Mouse (Mus musculus) lung, postnatal 14 days (tissue): ENCODE data around the gene Arid5b.

Experiments used
- DNase-seq: peaks from one replicate; pipeline ENCODE4 v3.0.0; 2021

Arid5b gene

DNA sequence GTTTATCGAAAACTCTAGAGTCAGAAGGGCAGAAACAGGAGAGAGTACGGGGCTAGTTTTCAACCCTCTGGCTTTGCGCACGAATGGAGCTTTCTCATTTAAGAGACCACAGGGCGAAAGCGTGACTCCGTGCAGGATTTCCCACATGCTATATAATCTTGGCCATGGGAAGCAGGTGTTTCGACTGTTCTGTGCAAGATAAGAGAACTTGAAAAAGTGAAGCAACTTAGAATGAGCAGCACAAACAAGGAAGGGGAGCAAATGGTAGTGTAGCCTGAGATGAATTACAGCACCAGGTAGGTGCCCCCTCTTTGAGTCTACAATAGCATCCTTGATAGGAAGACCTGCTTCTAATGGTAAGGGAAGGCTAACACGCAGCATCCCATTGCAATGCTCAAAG lies 118.8 kb downstream of the Arid5b start:
- no peak for DNase-seq

DNA sequence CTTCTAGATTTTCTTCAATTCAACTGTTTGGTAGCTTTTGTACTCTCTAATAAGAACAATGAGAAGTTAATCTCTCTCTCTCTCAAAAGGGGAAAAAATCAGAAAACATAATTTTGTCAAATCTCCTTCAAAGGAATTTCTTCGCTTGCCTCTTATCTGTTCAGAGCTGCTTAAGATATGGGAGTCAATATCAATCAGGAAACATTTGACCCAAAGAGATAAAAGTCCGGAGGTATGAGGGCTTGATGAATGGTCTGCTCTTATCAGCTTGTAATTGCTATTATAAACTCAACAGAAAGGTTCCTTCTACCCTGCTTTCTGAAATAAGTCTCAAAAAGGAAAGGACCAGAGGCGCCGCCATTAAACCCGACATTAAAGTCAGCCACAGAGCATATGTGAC lies 120.0 kb downstream of the Arid5b start:
- no peak for DNase-seq

DNA sequence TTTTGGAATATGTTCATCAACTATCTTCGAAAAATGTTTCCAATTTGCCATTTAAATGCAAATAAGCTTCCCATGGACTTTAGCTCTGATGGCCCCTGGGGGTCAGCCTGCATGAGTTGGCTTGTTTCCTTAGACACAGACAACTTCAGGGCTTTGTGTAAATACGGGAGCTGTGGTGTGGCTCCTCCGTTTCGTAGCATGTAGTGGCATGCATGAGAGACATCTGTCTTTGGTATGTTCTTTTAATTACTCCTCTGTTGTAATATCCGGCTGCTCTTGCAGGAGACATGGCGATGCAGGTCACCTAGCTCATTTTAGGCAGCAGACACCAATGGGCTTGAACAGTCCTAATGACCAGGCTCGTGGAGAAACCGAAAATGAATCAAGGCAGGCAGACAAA lies 121.0 kb downstream of the Arid5b start:
- DNase-seq, result no peak

DNA sequence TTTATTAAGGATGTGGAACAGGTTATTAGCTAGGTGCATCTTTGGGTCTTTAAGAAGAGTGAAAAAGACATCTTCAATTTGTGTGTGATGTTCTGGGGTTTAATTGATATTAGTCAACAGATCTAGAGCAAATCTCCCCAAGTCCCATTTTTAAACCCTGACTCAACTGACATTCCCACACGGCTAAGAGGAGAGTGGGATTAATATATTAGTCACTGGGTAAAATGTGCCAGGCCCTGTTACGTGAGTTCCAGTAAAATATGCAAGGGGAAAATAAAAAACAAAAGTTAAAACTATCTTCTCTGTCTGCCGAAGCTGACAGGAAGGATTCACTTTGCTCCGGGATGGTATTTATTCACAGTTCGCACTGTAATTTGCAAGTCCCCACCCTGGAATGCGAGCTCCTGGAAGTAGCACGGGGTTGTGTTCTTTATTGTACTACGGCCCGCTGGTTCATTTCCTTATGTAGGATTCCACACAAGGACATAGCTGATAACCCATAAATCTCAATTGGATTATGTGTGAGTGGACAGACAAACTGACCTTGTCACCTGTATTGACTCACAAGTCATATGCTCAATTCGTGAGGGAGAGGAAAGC lies 121.8 kb downstream of the Arid5b start:
- DNase-seq, result no peak

DNA sequence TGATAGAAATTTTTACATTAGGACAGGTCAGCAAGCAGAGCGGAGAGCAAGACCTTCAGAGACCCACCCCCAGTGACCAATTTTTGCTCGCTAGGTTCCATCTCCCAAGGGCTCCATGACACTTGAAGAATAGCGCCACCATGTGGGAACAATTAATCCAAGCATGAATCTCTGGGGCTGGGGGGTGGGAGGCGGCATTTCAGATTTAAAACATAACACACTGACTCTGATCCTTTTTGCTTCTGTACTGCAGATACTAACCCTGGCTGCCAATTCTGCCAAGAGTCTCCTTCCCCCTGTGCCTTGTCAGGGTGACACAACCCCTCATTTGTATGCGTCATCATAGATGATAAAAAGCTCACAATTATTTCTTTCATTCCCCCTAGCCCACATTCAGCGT lies 122.4 kb downstream of the Arid5b start:
- DNase-seq, result no peak

DNA sequence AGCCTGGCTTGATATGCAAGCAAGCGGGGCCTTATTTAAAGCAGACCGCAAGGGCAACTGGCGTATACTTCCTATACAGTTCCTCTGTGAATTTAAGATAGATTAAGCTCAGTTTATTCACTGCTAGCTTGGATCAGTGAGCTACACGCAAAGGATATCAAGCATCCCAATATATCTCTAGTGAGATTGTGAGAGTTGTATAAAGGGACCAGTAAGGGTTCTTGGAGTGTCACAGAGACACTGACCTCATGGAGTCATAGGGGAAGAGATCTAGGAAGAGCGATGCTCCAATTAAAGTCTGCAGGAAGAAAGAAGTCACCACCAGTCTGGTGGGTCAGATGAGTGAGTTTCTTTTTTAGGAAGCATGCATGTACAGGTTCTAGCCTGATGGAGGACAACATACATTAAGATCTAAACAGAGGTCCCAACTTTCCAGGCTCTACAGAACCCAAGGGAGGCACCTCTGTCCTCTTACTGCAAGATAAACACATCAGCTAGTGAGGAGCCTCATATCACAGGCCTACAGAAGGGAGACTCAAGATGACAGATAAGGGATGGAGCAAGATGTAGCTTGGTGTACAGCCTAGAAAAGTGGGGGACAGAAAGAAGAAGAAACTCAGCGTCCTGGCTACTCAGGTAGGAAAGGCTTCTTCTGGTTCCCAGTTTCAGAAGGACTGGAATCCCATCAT lies 123.0 kb downstream of the Arid5b start:
- DNase-seq, result no peak

DNA sequence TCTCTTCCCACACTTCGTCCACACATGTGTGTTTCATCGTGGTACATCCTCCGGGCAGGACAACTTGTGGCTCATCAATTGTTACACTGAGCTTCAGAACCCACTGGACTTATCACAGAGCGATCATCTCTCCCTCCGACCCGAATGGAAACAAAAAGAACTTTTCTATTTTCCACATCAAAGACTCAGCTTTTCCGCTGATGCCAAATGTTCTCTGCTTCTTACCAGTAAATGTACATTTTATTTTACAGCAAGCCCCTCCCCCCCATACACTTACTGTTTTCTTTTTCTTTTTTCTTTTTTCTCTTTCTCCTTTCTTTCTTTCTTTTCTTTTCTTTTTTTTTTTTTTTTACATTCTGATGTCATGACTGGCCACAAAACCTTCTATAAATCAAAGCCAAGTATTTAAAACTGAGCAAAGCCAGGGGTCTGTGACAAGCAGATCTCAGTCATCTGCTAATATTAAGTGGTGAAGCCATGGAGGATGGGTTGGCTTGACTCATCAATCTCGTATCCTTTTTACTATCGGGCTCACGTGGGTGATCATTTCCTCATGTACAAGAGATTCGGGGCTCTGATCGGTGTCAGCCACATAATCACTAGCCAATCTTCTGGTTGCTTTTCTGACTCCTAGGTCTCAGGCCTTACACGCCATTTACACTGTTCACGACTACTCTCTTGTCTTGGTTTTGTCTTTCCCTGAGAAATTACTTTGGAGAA lies 124.3 kb downstream of the Arid5b start:
- no peak for DNase-seq

DNA sequence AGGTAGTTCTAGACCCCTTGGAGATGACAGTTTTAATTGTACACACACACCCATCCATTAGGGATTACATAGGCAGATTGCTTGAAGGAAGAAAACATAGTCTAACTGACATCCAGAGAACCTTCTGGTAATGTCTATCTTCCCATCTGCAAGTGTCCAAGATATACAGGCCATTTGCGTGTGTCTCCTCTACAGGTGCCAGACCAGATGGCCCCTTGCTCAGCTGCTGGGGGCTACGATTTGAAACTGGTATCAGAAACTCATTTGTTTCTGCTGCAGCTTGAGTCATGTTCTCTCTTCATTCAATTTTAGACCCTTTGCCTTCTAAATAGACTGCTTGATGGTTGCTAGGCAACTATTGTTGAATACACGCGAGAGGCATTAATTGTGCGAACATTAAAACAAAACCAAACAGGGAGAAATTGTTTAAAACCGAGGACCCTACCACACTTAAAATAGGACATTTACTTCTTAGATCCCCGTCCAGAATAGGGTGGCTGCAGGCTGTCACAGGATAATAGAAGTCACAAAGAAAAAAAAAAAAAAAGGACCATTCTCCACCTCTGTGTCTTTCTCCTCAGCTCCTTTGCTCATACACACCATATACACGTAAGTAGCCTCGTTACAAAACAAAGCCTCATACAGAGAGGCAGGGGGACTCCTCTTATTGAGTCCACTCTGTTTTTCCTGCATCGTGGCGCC lies 125.0 kb downstream of the Arid5b start:
- DNase-seq, result no peak

DNA sequence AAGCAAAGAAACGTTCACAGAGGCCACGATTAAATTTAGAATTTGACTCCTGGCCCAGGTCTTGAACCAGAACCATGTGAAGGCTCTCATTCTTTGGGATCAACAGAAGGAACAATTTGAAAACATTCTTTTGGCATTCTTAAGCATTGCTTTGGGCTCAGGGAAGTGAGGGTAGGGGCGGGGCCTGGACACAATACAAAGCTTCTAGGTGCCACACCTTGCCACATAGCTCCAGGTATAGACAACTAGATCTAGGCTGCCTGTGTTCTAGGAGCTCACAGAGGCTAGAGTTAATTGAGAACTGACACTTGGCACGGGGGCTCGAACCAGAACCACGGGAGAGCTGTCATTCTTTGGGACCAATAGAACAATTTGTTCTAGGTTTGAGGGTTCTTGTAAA lies 130.0 kb downstream of the Arid5b start:
- no peak for DNase-seq

DNA sequence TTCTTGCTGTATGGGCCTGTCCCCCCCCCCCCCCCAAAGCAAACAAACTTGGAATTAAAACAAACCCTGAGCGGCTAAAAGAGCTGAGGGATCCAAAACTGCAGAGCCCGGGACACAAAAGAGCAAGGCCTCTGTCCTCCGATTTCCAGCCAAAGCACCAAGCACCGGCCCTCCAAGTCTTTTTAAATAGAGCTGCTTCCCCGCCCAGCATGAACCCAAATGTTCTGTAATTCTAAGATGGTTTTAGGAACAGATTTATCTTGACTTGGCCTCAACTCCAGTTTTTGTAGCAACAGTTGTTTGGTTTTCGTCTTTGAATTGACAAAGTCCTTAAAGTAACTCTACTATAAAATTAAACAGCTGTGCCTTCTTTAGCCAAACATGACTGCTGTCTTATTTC lies 130.8 kb downstream of the Arid5b start:
- no peak for DNase-seq

DNA sequence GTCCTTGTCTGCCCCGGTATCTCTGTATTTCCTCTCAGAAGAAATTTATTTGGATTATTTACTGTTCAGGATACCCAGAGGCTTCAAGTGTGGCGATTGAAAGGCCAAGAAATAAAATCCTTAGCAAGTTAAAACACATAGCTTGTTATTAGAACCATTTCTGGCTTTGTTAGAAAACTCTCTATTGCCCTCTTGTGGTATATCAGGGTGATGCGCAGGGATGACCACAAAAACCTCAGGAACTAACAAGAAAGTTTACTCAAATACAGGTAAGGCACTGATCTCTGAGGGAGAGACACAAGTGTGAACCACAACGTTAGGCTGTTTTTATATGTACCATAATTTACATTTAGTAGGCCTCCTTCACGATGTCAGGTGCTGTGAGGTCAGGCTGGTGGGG lies 131.7 kb downstream of the Arid5b start:
- DNase-seq, result peak; percentile 71

DNA sequence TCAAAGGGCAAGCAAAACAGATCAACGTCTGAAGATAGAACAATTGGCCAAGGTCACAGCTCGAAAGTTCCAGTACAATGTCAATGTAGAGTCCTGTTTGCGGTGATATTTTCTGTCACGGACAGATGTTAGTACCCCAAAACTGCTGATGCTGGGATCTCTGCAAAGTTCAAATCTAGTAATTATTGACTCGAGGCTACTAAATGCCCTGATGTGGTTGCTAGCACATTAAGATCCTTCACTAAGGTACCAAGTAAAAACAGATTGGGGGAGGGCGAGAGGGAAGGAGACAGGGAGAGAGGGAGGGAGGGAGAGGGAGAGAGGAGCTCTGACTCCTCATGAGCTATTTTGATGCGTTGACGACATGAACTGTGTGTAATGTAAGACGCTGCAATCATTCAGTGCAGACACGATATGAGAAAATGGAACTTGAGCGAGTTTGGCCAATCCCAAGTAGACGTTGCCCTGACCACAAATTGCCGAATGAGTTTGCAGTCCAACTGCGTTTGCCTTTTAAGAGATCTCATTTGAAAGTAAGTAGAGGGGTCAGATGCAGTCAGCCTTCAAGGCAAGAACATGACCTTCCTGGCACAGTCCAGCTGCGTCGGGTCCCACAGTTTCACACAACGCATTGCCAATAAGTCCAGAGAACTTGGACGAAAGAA lies 133.1 kb downstream of the Arid5b start:
- DNase-seq, result no peak

DNA sequence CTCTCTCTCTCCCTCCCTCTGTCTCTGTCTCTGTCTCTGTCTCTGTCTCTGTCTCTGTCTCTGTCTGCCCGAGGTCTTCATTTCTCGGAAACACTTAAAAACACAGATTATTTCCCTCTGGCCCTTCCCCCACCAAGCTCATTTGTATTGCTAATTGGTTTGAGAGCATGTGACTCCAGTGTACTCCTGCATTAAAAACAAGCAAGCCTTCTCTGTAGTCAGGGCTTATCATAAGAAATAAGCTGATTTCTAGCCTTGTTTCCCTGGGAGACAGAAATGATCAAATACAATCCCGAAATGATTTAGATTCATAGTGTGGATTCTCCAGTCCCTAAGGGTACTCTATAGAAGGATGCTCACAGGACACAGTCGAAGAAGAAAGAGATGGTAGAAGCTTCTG lies 136.0 kb downstream of the Arid5b start:
- no peak for DNase-seq

DNA sequence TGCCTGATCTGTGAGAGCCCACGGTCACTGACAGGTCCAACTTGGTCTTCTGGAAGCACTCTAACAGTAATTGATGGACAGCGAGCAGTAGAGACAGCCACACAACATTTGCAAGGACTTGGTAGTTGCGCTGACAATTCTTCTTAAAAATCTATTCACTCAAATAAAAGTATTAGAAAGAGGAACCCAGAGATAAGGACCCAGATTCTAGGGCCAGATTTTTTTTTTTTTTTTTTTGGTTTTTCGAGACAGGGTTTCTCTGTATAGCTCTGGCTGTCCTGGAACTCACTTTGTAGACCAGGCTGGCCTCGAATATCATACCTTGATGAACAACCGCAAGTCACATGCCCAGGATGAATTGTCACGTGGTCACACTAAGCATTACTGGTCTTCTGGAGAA lies 137.0 kb downstream of the Arid5b start:
- no peak for DNase-seq

DNA sequence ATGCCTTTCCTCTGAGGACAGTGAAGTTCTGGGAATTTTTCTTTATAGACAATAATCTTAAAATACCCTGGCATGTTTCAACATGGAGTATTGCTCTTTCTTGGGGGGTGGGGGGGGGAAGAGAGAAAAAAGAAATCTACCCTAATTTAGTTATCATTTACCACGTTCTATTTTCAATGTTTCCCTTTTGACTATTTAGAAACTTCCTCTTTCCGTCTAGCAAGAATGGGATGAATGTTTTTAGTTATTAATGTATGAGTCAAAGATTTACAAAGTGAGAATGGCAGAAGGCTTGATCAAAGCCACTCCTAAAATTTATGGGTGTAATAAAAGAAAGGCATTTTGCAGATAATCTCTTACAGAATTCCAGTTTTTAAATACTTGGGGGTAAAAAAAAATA lies 137.7 kb downstream of the Arid5b start:
- DNase-seq, result no peak

DNA sequence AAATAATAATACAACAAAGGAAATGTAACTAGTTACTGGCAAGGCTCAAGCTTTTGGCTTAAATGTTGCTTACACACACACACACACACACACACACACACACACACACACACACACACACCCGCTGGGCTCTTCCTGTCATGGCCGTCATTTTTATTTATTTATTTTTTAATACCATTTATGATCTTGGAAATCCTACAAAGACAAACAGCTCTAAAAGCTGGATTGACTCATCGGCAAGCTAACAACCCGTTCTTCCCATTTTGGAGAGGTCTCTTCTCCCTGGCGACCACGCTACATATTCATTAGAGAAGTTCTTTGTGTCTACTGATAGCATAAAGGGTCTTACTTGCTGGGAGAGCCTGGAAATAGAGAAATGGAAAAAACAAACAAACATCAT lies 138.2 kb downstream of the Arid5b start:
- no peak for DNase-seq

DNA sequence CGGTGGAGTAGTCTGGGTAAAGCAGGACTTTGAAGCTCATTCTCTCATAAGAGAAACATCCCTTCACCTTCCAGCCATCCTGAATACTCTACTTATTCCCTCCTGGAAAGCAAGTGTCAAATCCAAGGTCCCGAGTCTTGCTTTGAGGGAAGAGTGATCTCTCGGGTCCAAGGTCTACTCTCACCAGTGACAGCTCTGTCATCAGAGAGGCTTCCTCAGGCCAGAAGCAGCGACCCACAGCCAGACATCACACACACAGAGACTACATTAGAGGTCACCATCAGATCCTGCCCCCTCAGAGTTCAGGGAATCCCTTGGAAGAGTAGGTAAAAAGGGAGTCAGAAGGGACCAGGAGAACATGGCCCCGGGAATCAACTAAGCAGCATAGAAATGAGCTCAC lies 140.4 kb downstream of the Arid5b start:
- DNase-seq, result no peak

DNA sequence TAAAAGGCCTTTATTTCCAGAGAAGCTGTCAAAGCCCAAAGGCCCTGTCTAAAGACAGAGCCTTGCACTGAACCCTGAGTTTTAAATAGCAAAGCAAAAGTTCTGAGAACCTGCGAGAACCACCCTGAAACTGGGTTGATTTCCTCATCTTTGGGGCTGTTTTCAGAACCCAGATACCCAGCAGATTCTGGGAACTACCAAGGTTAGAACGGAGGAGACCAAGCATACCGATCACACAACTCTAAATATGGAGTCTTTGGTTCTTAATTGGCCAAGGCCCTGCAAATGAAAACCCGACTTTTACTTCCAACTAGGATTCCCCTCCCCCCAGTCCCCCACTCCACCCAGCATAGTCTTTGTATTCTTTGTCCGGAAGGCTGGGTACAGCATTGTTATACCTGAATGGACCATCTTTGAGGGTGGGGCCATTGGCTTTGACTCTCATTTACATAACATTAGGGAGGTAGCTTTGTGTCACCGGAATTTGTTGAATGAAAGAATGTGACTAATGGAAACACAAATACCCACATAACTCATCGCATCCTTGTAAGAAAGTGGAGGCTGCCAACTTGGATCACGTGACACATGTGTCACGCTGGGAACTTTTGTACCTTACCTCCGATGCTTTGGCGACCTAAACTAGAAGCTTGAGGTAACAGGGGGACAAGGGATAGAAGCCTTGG lies 141.2 kb downstream of the Arid5b start:
- DNase-seq, result no peak

DNA sequence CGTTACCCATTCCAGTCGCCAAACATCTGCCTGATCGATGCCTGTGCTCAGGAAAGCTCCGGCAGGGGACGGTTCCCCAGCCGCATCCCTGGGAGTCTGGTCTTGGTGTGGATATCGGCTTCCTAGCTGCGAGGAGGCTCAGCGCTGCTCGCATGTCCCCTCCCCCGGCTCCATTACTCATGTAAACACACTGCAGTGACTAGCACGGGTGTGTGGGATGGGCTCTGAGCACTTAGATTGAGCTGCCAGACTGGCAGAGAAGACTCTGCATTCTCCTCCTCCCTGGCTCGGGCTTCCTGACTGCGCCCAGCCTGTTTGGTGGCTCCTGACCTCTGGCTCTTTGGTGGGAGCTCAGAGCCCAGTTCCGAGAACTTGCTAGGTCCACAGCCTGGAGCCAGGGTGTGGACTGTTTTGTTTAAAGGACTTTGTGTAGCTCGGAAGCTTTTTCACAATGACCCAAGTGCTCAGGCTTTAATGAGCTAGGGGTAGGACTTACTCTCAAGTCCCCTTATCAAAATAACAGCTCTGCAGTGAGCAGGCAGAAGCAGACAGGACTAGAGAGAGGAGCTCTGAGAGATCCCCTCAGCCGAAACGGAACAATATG lies 142.0 kb downstream of the Arid5b start:
- peak; percentile 89 for DNase-seq

DNA sequence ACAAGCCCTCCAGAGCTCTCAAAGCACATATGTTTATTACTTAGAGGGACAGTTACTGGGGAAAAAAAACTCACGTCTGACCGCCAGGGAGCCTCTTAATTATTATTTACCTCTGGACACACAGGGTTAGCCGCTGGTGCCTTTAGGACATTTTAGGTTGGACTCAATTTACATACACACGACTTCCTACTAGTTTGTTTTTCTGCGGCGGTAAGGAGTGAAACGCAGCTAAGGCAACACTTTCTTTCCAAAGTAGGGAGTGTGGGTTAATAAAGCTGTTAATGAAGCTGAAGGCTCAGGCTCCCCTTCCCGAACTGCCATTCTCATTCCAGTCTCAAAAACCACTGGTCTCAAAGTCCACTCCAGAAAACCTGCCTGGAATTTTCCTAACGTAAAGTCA lies 142.5 kb downstream of the Arid5b start:
- no peak for DNase-seq

DNA sequence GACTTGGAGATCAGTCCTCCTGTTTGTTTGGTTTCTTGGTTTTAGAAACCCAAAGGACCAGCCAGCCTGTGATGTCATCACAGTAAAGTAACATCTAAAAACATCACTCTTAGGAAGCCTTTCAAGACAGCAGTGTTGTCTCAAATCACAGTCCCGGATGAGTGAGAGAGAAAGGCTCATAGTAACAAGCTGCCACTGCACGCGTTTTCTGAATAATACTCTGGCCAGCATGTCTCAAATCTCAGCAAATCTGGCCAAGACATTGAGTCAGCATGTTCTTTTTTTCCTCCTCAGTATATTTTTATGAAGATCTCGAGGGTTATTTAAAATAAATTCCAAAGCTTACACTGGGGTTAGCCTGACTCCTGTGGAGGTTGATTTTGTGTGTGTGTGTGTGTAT lies 143.1 kb downstream of the Arid5b start:
- DNase-seq, result peak; percentile 64

DNA sequence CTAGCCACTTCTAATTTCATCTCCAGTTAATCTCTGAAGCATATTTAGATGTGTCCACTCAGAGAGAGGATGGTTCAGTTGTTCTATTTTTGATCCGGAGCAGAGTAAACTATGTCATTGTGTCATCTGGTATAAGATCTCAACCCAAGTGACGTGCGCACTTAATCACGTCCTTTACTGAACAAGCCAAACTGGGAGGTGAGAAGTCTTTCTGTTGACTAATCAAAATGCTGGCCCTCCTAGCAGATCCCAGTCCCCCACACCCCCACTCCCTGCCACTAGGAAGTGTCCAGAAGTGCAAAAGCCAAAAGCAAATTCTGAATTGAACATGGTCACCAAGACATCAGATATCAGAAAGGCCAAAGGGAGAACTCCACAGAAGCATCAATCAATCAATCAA lies 144.0 kb downstream of the Arid5b start:
- DNase-seq, result no peak
